Mouse (Mus musculus) bone marrow macrophage, adult 2 months (primary cell): ENCODE measurements around the gene Ssr4. TPM values are rescaled to one million over a fixed set of nuclear protein-coding genes. Genes with fewer than 3 reads are reported as not detected.

ENCODE experiments used
- H3K27ac ChIP-seq: 2 replicates; pipeline ENCODE4 v1.5.1; 2012; ENCODE audit warnings: low read depth, low read length; ENCODE audit not compliant: insufficient read depth
- H3K4me1 ChIP-seq: 2 replicates; pipeline ENCODE4 v1.6.1; 2012; ENCODE audit warnings: low read length; ENCODE audit not compliant: control insufficient read depth, insufficient read depth
- H3K4me3 ChIP-seq: 2 replicates; pipeline ENCODE4 v1.5.1; 2012; ENCODE audit warnings: mild to moderate bottlenecking, low read length, moderate library complexity; ENCODE audit not compliant: insufficient read depth
- CTCF ChIP-seq: IDR thresholded peaks from 2 replicates; pipeline ENCODE4 v1.5.1; 2012; ENCODE audit warnings: low read depth, mild to moderate bottlenecking, low read length, moderate library complexity
- POLR2A ChIP-seq: IDR thresholded peaks from 2 replicates; pipeline ENCODE4 v1.6.1; 2012; ENCODE audit warnings: mild to moderate bottlenecking, low read depth, low read length, borderline replicate concordance
- polyA plus RNA-seq: library from polyadenylated mRNA; stranded (reverse); fragments of >200 nt; gene quantifications from 2 replicates; pipeline ENCODE4 v1.2.4, GENCODE M21; 2012; ENCODE audit not compliant: missing spikeins, insufficient read depth, insufficient read length

Gene Ssr4
- polyA plus RNA-seq, 1 experiment = 213 TPM

DNA sequence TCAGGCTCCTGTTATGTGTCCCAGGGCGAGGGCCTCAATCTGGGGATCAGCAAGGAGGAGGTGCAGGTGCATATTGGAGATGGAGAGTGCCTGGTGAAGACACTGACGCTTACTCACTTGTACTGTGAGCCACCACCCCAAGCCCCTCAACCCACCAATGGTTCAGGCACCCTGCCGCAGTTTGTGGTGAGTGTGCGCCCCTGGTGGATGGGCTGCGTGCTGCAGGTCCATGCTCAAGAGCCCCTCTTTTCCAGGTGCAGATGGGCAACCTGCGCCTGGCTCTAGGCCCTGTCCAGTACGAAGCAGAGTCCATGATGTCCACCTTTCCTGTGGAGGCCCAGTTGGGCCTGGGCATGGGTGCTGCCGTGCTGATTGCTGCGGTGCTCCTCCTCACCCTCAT, 19.6 kb upstream of the Ssr4 start:
- Histone ChIP-seq H3K27ac (no peak overlapping the region), H3K4me3 (no peak overlapping the region), H3K4me1 (peaks cover 29% of the 10 kb centered on the region)
- TF ChIP-seq POLR2A (no peak), CTCF (no peak)

DNA sequence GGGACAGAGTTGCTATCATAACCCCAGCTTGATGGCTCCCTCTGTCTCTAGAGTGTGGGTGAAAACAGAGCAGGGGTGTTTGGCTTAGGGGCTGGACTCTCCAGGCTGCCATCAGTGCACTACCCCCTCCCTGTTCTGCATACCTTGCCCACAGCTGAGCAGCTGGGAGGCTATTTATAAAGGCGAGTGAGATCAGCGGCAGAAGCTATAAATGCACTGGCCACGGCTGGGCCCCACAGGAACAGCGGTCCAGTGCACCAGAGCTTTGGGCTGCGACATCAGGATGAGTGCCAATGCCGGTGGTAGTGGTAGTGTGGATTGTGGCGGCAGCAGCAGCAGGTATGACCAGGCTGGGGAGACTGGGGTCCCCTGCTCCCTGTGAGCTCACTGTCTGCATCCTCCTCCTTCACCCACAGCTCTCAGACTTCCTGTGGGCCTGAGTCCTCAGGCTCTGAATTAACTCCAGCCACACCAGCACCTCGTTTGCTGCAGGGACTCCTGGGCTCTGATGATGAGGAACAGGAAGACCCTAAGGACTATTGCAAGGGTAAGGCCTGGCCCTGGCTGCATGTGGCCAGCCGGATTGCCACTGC, 12.6 kb upstream of the Ssr4 start, which contains the start of gene Srpk3:
Gene Srpk3 (plus strand): TSS at position 238 of the 593 bp plus-strand sequence.
- Histone ChIP-seq H3K4me1 (peaks cover 20% of the 10 kb centered on the region), H3K4me3 (no peak within 1 kb of the TSS), H3K27ac (no peak within 1 kb of the TSS)
- TF ChIP-seq CTCF = no peak

GRCm38 (mm10) chrX:73774802-73775483, 11.9 kb upstream of the Ssr4 start:
- Histone ChIP-seq H3K4me1 (peaks cover 20% of the 10 kb centered on the region), H3K27ac (no peak overlapping the region), H3K4me3 (no peak overlapping the region)
- TF ChIP-seq CTCF = no peak
- TF ChIP-seq POLR2A = no peak

- TF ChIP-seq CTCF (no peak), POLR2A (no peak)
- Histone ChIP-seq H3K27ac (peak overlapping the region; percentile 64), H3K4me3 (no peak overlapping the region)
These were observed 4.6 kb upstream of the Ssr4 start for GRCm38 (mm10) chrX:73782227-73782626.

GRCm38 (mm10) chrX:73785666-73786065, 1.2 kb upstream of the Ssr4 start:
- H3K4me1 ChIP-seq = peaks cover 30% of the 10 kb centered on the region
- H3K4me3 ChIP-seq = peak overlapping the region; percentile 82
- TF ChIP-seq POLR2A (no peak), CTCF (no peak)
- peak overlapping the region; percentile 88 for H3K27ac ChIP-seq

More at GRCm38 (mm10) chrX:73782227-73782626, 4.6 kb upstream of the Ssr4 start:
- H3K4me1 ChIP-seq = peaks cover 25% of the 10 kb centered on the region

- H3K27ac ChIP-seq = peak overlapping the region; percentile 44
- peak overlapping the region; percentile 66 for H3K4me3 ChIP-seq
- TF ChIP-seq POLR2A = no peak
- peaks cover 23% of the 10 kb centered on the region for H3K4me1 ChIP-seq
These were observed 364 bp downstream of the Ssr4 start for GRCm38 (mm10) chrX:73787225-73787558.

GRCm38 (mm10) chrX:73788501-73788900, 1.7 kb downstream of the Ssr4 start:
- TF ChIP-seq CTCF = no peak
- no peak for TF ChIP-seq POLR2A
- Histone ChIP-seq H3K27ac (no peak overlapping the region), H3K4me1 (peaks cover 13% of the 10 kb centered on the region), H3K4me3 (peak overlapping the region; percentile 66)

GRCm38 (mm10) chrX:73793039-73793438, 6.2 kb downstream of the Ssr4 start:
- H3K27ac ChIP-seq = no peak overlapping the region
- no peak overlapping the region for H3K4me3 ChIP-seq
- TF ChIP-seq CTCF (no peak), POLR2A (no peak)
- peaks cover 5% of the 10 kb centered on the region for H3K4me1 ChIP-seq

DNA sequence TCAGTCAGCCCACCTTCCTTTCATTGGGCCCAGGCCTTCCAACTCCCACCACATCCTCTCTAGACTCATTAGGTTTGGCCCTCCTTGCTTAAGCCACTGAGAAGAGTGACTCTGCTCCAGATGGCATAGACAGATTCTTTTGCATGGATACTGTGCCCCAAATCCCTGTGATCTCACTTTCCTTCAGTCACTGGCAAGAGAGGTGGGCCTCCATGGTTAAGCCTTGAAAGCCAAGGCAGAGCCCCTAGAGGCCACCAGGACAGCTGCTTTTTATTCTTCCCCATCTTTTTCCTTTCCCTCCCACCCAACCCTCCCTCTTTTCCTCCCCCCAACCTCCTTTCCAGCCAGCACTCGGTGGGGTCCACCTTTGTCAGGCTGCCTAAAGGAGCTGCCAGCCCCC, 6.7 kb downstream of the Ssr4 start:
- H3K4me1 ChIP-seq = peaks cover 1% of the 10 kb centered on the region
- no peak for TF ChIP-seq POLR2A
- TF ChIP-seq CTCF = no peak
- H3K4me3 ChIP-seq = no peak overlapping the region
- no peak overlapping the region for H3K27ac ChIP-seq

GRCm38 (mm10) chrX:73797511-73797910, 10.7 kb downstream of the Ssr4 start:
- H3K27ac ChIP-seq = no peak overlapping the region
- no peaks in the 10 kb centered on the region for H3K4me1 ChIP-seq
- no peak overlapping the region for H3K4me3 ChIP-seq
- TF ChIP-seq POLR2A (no peak), CTCF (no peak)

- TF ChIP-seq POLR2A = no peak
- TF ChIP-seq CTCF = no peak
- no peak overlapping the region for H3K4me3 ChIP-seq
- no peaks in the 10 kb centered on the region for H3K4me1 ChIP-seq
- H3K27ac ChIP-seq = no peak overlapping the region
These were observed 11.7 kb downstream of the Ssr4 start for GRCm38 (mm10) chrX:73798502-73798901.

DNA sequence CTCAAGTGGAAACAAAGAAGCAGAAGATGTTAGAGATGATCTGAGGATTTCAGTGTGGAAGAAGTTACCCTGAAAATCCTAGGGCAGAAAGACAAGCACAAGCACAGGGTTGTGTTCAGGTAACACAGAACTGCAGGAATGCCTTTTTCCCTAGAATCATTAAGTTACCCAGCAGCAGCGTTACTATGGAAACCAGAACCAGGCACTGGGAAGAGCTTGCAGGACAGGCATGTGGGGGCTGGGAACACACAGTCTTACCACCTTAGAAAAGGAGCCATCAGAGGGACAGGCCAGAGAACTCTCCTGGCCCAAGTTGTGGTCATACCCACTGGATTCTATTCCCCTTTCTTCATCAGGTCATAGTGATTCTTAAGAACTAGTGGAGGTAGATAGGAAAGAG, 19.0 kb downstream of the Ssr4 start:
- no peaks in the 10 kb centered on the region for H3K4me1 ChIP-seq
- H3K27ac ChIP-seq = no peak overlapping the region
- H3K4me3 ChIP-seq = no peak overlapping the region
- no peak for TF ChIP-seq POLR2A
- no peak for TF ChIP-seq CTCF
